In the genomic region with DNA sequence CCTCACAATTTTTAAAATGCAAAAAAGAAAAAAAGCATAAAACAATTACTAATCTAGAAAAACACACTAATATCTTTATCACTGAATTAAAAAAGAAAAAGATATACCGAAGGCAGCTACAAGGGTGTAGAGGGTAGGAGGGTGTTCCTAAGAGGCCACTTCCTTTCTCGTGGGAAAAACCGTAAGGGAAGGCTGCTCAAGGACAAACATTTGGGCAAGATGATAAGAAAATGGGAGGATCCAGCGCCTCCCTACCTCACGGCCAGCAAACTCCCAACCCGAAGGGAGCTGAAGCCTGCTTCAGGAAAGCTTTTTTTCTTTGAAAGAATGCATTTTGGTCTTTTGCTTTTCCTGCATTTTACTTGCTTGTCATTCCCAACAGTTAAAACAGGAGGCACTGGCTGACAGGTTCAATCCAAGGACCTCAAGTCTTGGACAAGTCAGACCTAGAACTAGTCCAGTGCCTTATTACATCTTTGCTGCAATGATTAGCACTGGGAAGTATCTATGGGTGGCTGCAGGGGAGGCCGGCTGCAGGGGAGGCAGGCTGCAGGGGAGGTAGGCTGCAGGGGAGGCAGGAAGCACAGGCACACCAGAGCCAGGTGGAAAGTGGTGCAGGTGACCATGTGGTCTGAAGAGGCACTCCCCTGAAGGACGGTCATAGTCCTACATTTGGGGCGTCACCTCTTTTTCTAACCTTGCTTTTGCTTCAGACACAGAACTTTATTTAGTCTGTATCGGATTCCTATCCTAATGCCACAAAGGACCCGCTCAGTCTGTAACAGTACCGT, we compare ENCODE assay signal across 12 mouse cellular contexts. TPM values are rescaled to one million over a fixed set of nuclear protein-coding genes. Genes with fewer than 3 reads are reported as not detected.
DNase-seq lines count a peak whose midpoint lies in the region; ATAC-seq lines count a peak whose summit lies in the region.
"Had no signal": no experiment of that assay in that cellular context is flagged by ENCODE, and none has a peak within 500 bp of the region (broad histone marks: within the 10 kb centered on the region; RNA-seq: fewer than 3 reads in every experiment).

No protein-coding gene starts in this region.

- no peaks in the 10 kb centered on the region for H3K27me3 ChIP-seq in lung, embryonic 16.5 days (ENCODE audit: control insufficient read depth, insufficient read depth, low read depth, low read length)
- H3K27me3 ChIP-seq in erythroblast, embryonic 14.5 days (ENCODE audit: control insufficient read depth), result no peaks in the 10 kb centered on the region
- H3K27me3 ChIP-seq in stomach, embryonic 15.5 days (replicated peaks), result no peaks in the 10 kb centered on the region
- no peaks in the 10 kb centered on the region for H3K27me3 ChIP-seq in forebrain, embryonic 13.5 days
- H3K27me3 ChIP-seq: Patski had no signal

- no peak overlapping the region for H3K4me3 ChIP-seq in lung, embryonic 16.5 days (ENCODE audit: low read length)
- peak overlapping the region; percentile 74 for H3K4me3 ChIP-seq in erythroblast, embryonic 14.5 days (replicated peaks)
- H3K4me3 ChIP-seq in stomach, embryonic 15.5 days (replicated peaks), result 0 out of 2 replicates have a peak overlapping the region, but pooled peaks have one; percentile 5
- H3K4me3 ChIP-seq in forebrain, embryonic 13.5 days, result no peak overlapping the region
- H3K4me3 ChIP-seq: forebrain, embryonic 10.5 days; hindbrain, embryonic 10.5 days had no signal

- ATAC-seq in lung, embryonic 16.5 days (ENCODE audit: low read depth), result peak; percentile 53
- peak; percentile 83 for ATAC-seq in stomach, embryonic 15.5 days (ENCODE audit: insufficient read depth, low FRiP score, low read depth)
- no peak for ATAC-seq in forebrain, embryonic 13.5 days
- ATAC-seq: Patski had no signal

- H3K27ac ChIP-seq in lung, embryonic 16.5 days (ENCODE audit: low read length), result 0 out of 2 replicates have a peak overlapping the region, but pooled peaks have one; percentile 13
- H3K27ac ChIP-seq in stomach, embryonic 15.5 days, result peak overlapping the region; percentile 77
- H3K27ac ChIP-seq in forebrain, embryonic 13.5 days, result no peak overlapping the region
- H3K27ac ChIP-seq: forebrain, embryonic 10.5 days; hindbrain, embryonic 10.5 days had no signal

- H3K4me2 ChIP-seq in lung, embryonic 16.5 days (ENCODE audit: low read depth, low read length), result no peak overlapping the region
- peak overlapping the region; percentile 35 for H3K4me2 ChIP-seq in stomach, embryonic 15.5 days
- H3K4me2 ChIP-seq in forebrain, embryonic 13.5 days, result no peak overlapping the region

- DNase-seq in lung, postnatal 25 days (ENCODE audit: low spot score), result no peak
- peak; percentile 81 for DNase-seq in liver
- no peak for DNase-seq in neural tube, embryonic 10.5 days (ENCODE audit: extremely low spot score, low spot score)
- DNase-seq: cerebellum, adult 2 months had no signal

- no peaks in the 10 kb centered on the region for H3K36me3 ChIP-seq in lung, embryonic 16.5 days (ENCODE audit: control insufficient read depth, insufficient read depth, low read length)
- peaks cover 87% of the 10 kb centered on the region for H3K36me3 ChIP-seq in erythroblast, embryonic 14.5 days (ENCODE audit: control insufficient read depth)
- no peaks in the 10 kb centered on the region for H3K36me3 ChIP-seq in stomach, embryonic 15.5 days
- H3K36me3 ChIP-seq in forebrain, embryonic 13.5 days (ENCODE audit: poor library complexity, severe bottlenecking), result no peaks in the 10 kb centered on the region; the same call in 1 of the 2 replicates

- peaks cover 14% of the 10 kb centered on the region for H3K4me1 ChIP-seq in lung, embryonic 16.5 days (replicated peaks; ENCODE audit: control insufficient read depth, insufficient read depth, low read length)
- H3K4me1 ChIP-seq in erythroblast, embryonic 14.5 days (ENCODE audit: control insufficient read depth), result peaks cover 95% of the 10 kb centered on the region
- peaks cover 11% of the 10 kb centered on the region for H3K4me1 ChIP-seq in stomach, embryonic 15.5 days
- H3K4me1 ChIP-seq in forebrain, embryonic 13.5 days, result peaks cover 7% of the 10 kb centered on the region; the same call in 1 of the 2 replicates

- H3K9ac ChIP-seq in lung, embryonic 16.5 days (ENCODE audit: low read length), result 0 out of 2 replicates have a peak overlapping the region, but pooled peaks have one; percentile 15
- no peak overlapping the region for H3K9ac ChIP-seq in stomach, embryonic 15.5 days
- H3K9ac ChIP-seq in forebrain, embryonic 13.5 days, result no peak overlapping the region

- H3K9me3 ChIP-seq in lung, embryonic 16.5 days (ENCODE audit: control insufficient read depth, low read length), result peaks cover 4% of the 10 kb centered on the region; the same call in 1 of the 2 replicates
- peaks cover 6% of the 10 kb centered on the region for H3K9me3 ChIP-seq in erythroblast, embryonic 14.5 days (ENCODE audit: control insufficient read depth, low read length)
- H3K9me3 ChIP-seq in stomach, embryonic 15.5 days, result no peaks in the 10 kb centered on the region
- peaks cover 5% of the 10 kb centered on the region; the same call in 1 of the 2 replicates for H3K9me3 ChIP-seq in forebrain, embryonic 13.5 days (replicated peaks)
- H3K9me3 ChIP-seq: forebrain, embryonic 10.5 days; hindbrain, embryonic 10.5 days had no signal

- 39% methylated on average over 12 of the region's 12 CpGs for WGBS in lung, embryonic 16.5 days
- 42% methylated on average over 12 of the region's 12 CpGs for WGBS in stomach, embryonic 15.5 days
- 85% methylated on average over 12 of the region's 12 CpGs for WGBS in forebrain, embryonic 13.5 days

RNA-seq across cellular contexts. Expression of a gene that starts 6.0 kb away (rescaled TPM):
- 59.0 and 59.2 TPM in 2 replicates for polyA plus RNA-seq in lung, embryonic 16.5 days (2015; fragmentation: Nextera tagmentation; extraction: Ambion mirVana)
- 21.3 and 22.9 TPM in 2 replicates for polyA plus RNA-seq in erythroblast, embryonic 14.5 days (2012)
- polyA plus RNA-seq in stomach, embryonic 15.5 days (2015; fragmentation: Nextera tagmentation; extraction: Ambion mirVana), result 76.0 and 83.0 TPM in 2 replicates
- 110 TPM in 2 replicates for polyA plus RNA-seq in forebrain, embryonic 13.5 days (2015; fragmentation: Nextera tagmentation; extraction: Ambion mirVana)

RNA-seq across cellular contexts. Expression of a gene that starts 6.0 kb away (rescaled TPM):
- 0.16 and 0.19 TPM in 2 replicates for polyA plus RNA-seq in lung, embryonic 16.5 days (2015; fragmentation: Nextera tagmentation; extraction: Ambion mirVana)
- polyA plus RNA-seq in erythroblast, embryonic 14.5 days (2012), result 0.02 TPM in 1 of 2 replicates, not detected in the other
- polyA plus RNA-seq in stomach, embryonic 15.5 days (2015; fragmentation: Nextera tagmentation; extraction: Ambion mirVana), result 0.36 TPM in 2 replicates
- polyA plus RNA-seq in forebrain, embryonic 13.5 days (2015; fragmentation: Nextera tagmentation; extraction: Ambion mirVana), result 0.59 and 0.65 TPM in 2 replicates

RNA-seq across cellular contexts. Expression of a gene that starts 52.3 kb away (rescaled TPM):
- not detected in 2 replicates for polyA plus RNA-seq in lung, embryonic 16.5 days (2015; fragmentation: Nextera tagmentation; extraction: Ambion mirVana)
- polyA plus RNA-seq in erythroblast, embryonic 14.5 days (2012), result not detected in 2 replicates
- polyA plus RNA-seq in stomach, embryonic 15.5 days (2015; fragmentation: Nextera tagmentation; extraction: Ambion mirVana), result not detected in 2 replicates
- polyA plus RNA-seq in forebrain, embryonic 13.5 days (2015; fragmentation: Nextera tagmentation; extraction: Ambion mirVana), result not detected in 2 replicates
- polyA plus RNA-seq: cerebellum, adult 2 months; forebrain, embryonic 10.5 days; hindbrain, embryonic 10.5 days; neural tube, embryonic 14.5 days; Patski had no signal

Comparison
In these comparisons a context has a peak if more than half of its experiments do, and no peak if none do; other contexts are left out.
1. H3K4me3 ChIP-seq: peak in erythroblast, embryonic 14.5 days (single experiment) and stomach, embryonic 15.5 days (single experiment); none in lung, embryonic 16.5 days (single experiment) and forebrain, embryonic 13.5 days (single experiment).